Mouse (Mus musculus) ES-CJ7 (cell line): Measurements from ENCODE around the gene Adam1b.

Source experiments
- DNase-seq: peaks from one replicate; pipeline ENCODE4 v3.0.0; 2011; ENCODE audit warnings: low read depth, low spot score

Gene Adam1b

GRCm38 (mm10) chr5:121500719-121501118 lies 2.5 kb downstream of the Adam1b start:
- DNase-seq, result no peak

DNA sequence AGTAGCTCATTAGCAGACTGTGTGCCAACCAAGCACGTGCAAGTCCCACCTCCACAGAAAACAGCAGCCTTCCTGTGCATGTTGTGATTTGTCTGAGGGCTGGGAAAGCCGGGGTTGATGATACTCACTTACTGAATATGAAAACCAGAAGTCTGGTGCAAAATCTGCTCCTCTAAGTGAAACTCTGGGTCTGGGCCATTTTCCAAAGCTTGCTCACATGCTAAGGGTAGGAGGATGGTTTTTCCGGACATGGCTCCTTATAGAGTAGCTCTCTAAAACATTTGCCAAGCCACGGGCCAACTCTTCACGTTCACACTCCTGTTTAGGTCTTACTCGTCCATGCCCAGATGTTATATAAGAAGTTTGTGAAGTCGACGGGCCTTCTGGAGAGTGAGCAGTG lies 9.9 kb downstream of the Adam1b start:
- no peak for DNase-seq

- no peak for DNase-seq
These were observed 18.4 kb downstream of the Adam1b start for GRCm38 (mm10) chr5:121484801-121485200.

GRCm38 (mm10) chr5:121477680-121478079 lies 25.6 kb downstream of the Adam1b start:
- DNase-seq, result peak; percentile 58

DNA sequence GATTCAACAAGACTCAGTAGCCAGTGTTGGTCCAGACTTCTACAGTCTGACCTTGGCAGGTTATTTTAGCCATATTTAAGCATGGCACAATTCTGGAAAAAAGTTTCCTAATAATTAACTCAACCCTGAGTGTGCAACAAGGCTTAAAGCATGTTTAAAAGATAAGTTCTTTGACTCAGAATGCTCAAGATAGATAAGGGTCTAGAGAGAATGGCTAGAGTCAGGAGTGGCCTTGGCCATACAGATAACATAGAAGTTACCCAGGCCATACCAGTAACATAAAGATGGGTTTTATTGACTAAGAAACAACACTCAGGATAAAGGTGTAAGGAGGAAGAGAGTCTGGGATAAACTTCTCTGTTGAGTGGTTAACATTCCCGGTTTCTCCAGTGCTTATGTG lies 27.2 kb downstream of the Adam1b start:
- DNase-seq, result no peak

GRCm38 (mm10) chr5:121474610-121475009 lies 28.6 kb downstream of the Adam1b start:
- DNase-seq, result no peak

DNA sequence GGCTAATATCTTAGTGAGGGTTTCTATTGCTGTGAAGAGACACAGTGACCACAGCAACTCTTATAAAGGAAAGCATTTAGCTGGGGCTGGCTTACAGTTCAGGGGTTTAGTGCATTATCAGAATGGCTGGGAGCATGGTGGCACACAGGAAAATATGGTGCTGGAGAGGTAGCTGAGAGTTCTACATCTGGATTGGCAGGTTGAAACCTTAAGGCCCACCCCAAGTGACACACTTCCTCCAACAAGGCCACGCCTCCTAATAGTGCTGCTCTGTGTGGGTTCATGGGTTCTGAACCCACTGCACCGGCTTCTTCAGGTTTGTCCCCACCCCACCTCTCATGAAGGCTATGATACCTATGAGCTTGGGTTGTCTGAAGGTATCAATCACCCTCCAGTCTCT lies 30.8 kb downstream of the Adam1b start:
- no peak for DNase-seq

DNA sequence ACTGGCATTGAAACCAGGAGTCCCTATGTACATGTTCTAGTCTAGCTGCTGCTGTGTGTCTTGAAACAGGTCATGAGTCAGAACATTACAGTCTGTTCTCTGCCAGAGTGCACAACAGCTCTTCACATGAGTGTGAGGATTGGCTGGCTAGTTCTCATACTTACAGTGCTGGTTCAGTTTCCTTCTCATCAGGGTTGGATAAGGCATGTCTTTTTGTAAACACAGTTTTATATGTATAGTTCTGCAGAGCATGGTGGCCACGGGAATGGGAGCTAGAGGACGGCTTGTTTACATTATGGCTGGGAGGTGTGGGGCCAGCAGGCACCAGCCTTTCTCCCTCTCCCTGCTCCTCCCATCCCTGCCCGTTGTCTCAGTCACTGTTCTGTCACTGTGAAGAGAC lies 33.7 kb downstream of the Adam1b start:
- DNase-seq, result no peak

GRCm38 (mm10) chr5:121463601-121464250 lies 39.5 kb downstream of the Adam1b start:
- DNase-seq, result no peak

GRCm38 (mm10) chr5:121462967-121463366 lies 40.3 kb downstream of the Adam1b start:
- no peak for DNase-seq

DNA sequence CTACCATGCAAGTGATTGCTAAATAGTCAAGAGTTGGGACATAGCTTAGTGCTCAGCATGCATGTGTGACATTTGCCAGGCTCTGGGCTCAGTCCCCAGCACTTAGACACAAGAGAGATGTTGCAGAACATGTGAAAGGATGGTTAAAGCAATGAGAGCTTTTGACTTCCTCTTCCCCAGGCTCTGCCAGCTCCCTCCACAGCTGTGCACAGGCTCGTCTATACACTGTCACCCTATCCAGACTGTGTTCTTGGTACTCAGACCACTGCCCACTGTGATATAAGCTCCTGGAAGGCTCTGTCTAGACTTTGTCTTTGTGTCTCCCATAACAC lies 41.1 kb downstream of the Adam1b start:
- DNase-seq, result no peak

GRCm38 (mm10) chr5:121461339-121462170 lies 41.7 kb downstream of the Adam1b start:
- no peak for DNase-seq

DNA sequence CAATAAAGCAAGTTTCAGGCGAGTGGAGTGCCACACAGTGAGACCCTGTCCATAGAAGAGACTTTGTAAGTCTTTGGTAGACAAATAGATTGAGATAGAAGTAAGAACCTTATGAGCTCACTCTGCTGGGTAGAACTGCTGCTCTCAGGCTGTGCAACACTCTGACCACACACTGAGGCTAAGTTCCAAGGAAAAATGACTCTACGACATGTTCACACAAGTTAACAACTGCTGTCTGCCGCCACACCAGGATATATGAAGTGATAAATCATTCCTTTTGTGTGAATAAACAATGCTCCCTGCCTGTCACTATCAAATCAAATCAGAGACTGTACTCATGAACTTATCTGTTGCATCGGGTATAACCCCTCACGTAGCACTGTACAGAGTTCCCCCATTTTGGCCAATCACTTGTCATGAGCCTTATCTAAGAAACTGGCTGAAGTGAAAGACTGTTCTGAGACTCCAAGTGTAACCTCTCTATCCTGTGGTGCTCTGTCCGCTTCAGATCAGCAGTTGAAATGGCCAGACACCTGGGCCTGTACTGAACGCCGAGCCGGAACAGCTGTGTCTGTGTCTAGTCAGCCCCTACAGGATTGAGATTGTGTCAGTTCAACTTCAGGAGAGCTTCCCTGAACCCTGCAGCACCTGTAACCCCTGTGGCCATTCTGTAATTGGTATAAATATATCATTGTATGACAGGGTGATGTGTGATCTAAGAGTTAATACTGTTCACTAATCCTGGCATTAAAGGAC lies 47.5 kb downstream of the Adam1b start:
- DNase-seq, result no peak

DNA sequence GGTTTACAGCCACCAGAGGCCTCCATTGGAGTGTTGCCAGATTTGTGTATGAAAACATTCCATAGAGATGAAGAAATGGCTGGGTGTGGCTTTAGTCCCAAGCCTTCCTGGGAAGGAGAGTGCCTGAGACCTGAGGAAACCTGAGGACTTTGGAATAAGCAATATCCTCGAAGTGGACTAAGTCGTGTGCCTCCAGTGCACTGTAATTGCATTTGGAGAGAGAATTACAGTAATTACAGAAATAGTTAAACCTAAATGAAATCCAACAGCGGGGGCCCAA lies 48.8 kb downstream of the Adam1b start:
- no peak for DNase-seq

GRCm38 (mm10) chr5:121453743-121454502 lies 49.3 kb downstream of the Adam1b start:
- no peak for DNase-seq

DNA sequence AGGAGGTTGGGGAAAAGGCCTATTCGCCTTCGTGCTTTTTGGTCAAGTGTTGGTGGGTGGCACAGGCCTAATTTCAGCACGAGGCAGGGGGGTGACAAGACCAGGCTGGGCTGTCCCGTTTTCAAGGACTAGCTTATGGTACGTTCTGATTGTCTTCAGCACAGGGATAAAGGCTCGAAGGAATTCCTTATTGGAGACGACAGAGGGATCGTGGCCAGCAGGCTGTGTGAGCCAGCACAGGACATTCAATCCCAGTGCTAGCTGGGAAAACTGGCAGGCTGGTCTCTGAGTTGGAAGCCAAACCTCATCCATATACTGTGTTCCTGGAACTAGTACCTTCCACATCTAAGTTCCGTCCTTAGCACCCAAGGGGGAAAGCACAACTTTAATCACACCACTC lies 50.3 kb downstream of the Adam1b start:
- DNase-seq, result no peak

GRCm38 (mm10) chr5:121452026-121452869 lies 51.0 kb downstream of the Adam1b start, which contains the start of gene Erp29:
Gene Erp29, minus strand, starts transcription at chr5:121452506.
- DNase-seq, result peak; percentile 94

GRCm38 (mm10) chr5:121451644-121452025 lies 51.6 kb downstream of the Adam1b start, which contains the start of gene Tmem116:
Gene Tmem116, plus strand, starts transcription at chr5:121451893.
- DNase-seq, result peak; percentile 44

GRCm38 (mm10) chr5:121451203-121451602 lies 52.0 kb downstream of the Adam1b start:
- DNase-seq, result no peak

- DNase-seq, result no peak
These were observed 52.8 kb downstream of the Adam1b start for GRCm38 (mm10) chr5:121450476-121450875.
